Mouse (Mus musculus) kidney, embryonic 14.5 days (tissue): Measurements from ENCODE around the gene Fam161a. TPM values are rescaled to one million over a fixed set of nuclear protein-coding genes. Genes with fewer than 3 reads are reported as not detected.

Experiments used
- ATAC-seq: fragments of 200-750 bp; cut with Nextera tagmentation; 2 replicates; pipeline ENCODE4 v1.8.0; 2017; ENCODE audit warnings: moderate number of reproducible peaks, mild to moderate bottlenecking, moderate TSS enrichment, moderate library complexity; ENCODE audit not compliant: low FRiP score, low TSS enrichment
- H3K27ac ChIP-seq: fragments of 300-500 bp; sonication (generic); 2 replicates; pipeline ENCODE4 v1.5.1; 2014; ENCODE audit warnings: low read depth, mild to moderate bottlenecking, low read length, moderate library complexity, mixed read lengths
- H3K27me3 ChIP-seq: fragments of 300-500 bp; sonication (generic); 2 replicates; pipeline ENCODE4 v1.6.1; 2014; ENCODE audit warnings: mild to moderate bottlenecking, low read length; ENCODE audit not compliant: control insufficient read depth, insufficient read depth
- H3K36me3 ChIP-seq: fragments of 300-500 bp; sonication (generic); 2 replicates; pipeline ENCODE4 v1.6.1; 2014; ENCODE audit warnings: low read length, mixed read lengths; ENCODE audit not compliant: control insufficient read depth, insufficient read depth
- H3K4me1 ChIP-seq: fragments of 300-500 bp; sonication (generic); 2 replicates; pipeline ENCODE4 v1.6.1; 2014; ENCODE audit warnings: low read length, mixed read lengths; ENCODE audit not compliant: control insufficient read depth, insufficient read depth
- H3K4me2 ChIP-seq: fragments of 300-500 bp; sonication (generic); replicated peaks from 2 replicates; pipeline ENCODE4 v1.6.1; 2014; ENCODE audit warnings: low read depth, mild to moderate bottlenecking, low read length
- H3K4me3 ChIP-seq: fragments of 300-500 bp; sonication (generic); 2 replicates; pipeline ENCODE4 v1.5.1; 2014; ENCODE audit warnings: mild to moderate bottlenecking, low read length
- H3K9ac ChIP-seq: fragments of 300-500 bp; sonication (generic); 2 replicates; pipeline ENCODE4 v1.6.1; 2014; ENCODE audit warnings: low read depth, mild to moderate bottlenecking, low read length, moderate library complexity
- H3K9me3 ChIP-seq: fragments of 300-500 bp; sonication (generic); 2 replicates; pipeline ENCODE4 v1.6.1; 2016; ENCODE audit warnings: low read length; ENCODE audit not compliant: control insufficient read depth
- WGBS: fragments of 180-500 bp; shearing (Covaris S2); extraction: QIAGEN DNeasy Blood & Tissue Kit; methylation state at CpG from one replicate; pipeline ENCODE4 v1.1.7; 2014; 5-methylcytosine and 5-hydroxymethylcytosine counted together
- polyA plus RNA-seq: library from polyadenylated mRNA; unstranded; fragments of >200 nt; fragmentation: Nextera tagmentation; extraction: Ambion mirVana; gene quantifications from 2 replicates; pipeline ENCODE4 v1.2.1, GENCODE M21; 2014

The Fam161a gene
- polyA plus RNA-seq, 1 experiment from 2014 or later = 2.3 TPM

DNA sequence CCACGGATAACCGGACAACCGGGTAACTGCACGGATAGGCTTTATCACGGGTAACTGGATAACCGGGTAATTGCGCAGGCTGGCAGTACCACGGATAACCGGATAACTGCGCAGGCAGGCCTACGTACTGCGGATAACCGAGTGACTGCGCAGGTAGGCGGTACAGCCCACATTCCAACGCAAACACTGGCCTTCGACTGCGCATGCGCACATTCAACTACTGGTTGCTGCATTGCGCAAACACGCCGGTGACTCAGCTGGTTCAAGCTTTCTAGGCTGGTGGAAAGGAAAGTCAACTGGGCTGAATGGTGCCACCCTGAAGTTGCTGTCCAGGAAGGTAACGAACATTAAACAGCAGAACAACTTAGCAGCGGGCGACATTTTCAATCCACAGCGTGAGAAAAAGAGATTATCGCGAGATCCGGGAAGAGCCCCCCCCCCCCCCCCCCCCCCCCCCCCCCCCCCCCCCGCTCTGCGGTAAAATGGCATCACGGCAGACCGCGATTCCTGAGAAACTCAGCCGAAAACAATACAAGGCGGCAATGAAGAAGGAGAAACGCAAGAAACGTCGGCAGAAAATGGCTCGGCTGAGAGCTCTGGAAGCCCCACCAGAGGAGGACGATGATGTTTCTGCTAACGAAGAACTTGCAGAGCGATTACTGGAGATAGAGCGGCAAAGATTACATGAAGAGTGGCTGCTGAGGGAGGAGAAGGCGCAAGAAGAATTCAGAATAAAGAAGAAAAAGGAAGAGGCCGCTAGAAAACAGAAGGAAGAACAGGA is 34.4 kb upstream of the Fam161a start:
- Histone ChIP-seq H3K9me3 (peaks cover 25% of the 10 kb centered on the region), H3K27ac (no peak overlapping the region), H3K4me3 (peak overlapping the region; percentile 45), H3K4me1 (no peaks in the 10 kb centered on the region), H3K9ac (peak overlapping the region; percentile 63), H3K27me3 (no peaks in the 10 kb centered on the region), H3K4me2 (peak overlapping the region; percentile 74), H3K36me3 (peaks cover 9% of the 10 kb centered on the region)
- WGBS = 54% methylated on average over 43 of the region's 46 CpGs
- peak; percentile 81 for ATAC-seq

DNA sequence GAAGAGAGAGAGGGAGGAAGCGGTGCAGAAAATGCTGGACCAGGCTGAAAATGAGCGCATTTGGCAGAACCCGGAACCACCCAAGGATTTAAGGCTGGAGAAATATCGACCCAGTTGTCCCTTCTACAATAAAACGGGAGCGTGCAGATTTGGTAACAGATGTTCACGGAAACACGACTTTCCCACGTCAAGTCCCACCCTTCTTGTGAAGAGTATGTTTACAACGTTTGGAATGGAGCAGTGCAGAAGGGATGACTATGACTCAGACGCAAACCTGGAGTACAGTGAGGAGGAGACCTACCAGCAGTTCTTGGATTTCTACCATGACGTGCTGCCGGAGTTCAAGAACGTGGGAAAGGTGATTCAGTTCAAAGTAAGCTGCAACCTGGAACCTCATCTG is 33.7 kb upstream of the Fam161a start:
- peak overlapping the region; percentile 63; the same call in 1 of the 2 replicates for H3K9ac ChIP-seq
- 47% methylated on average over 14 of the region's 14 CpGs for WGBS
- no peaks in the 10 kb centered on the region for H3K4me1 ChIP-seq
- H3K4me3 ChIP-seq = peak overlapping the region; percentile 45
- peak overlapping the region; percentile 59 for H3K4me2 ChIP-seq
- H3K36me3 ChIP-seq = peaks cover 14% of the 10 kb centered on the region
- ATAC-seq = no peak
- H3K27ac ChIP-seq = no peak overlapping the region
- H3K9me3 ChIP-seq = peaks cover 25% of the 10 kb centered on the region
- H3K27me3 ChIP-seq = no peaks in the 10 kb centered on the region

DNA sequence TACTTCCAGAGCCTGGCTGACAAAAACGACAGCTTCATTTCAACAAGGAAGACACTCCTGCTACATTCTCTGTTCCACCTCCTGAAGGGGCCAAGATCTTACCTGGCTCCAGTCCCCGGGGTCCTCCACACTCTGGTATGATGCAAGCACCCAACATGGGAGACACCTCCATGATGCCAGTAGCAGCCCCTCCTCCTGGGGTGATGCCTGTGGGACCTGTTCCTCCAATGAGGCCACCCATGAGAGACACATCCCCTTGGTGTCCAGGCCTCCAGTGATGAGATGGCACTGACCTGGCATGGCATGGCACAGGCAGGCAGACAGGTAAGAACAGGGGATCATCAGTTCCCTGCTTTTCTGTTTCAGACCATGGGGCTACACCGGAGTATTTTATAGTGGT is 29.1 kb upstream of the Fam161a start:
- H3K4me2 ChIP-seq = no peak overlapping the region
- no peak for ATAC-seq
- 96% methylated on average over 3 of the region's 3 CpGs for WGBS

DNA sequence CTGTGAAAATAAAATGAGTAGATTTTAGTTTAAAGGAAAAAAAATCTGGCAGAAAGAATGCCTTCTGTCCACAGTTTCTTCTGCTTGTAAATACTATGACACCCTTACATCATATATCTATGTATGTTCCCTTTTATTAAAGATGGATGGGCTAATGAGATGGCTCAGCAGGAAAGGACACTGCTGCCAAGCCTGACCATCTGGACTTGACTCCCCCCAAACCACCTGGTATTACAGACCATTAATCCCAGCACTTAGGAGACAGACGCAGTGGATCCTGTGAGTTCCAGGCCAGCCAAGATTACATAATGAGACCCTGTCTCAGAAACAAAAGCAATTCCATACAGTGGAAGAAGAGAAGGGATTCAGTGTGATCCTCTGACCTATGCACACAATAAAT is 28.6 kb upstream of the Fam161a start:
- Histone ChIP-seq H3K36me3 (peaks cover 14% of the 10 kb centered on the region), H3K4me2 (no peak overlapping the region), H3K4me1 (peaks cover 7% of the 10 kb centered on the region), H3K27ac (no peak overlapping the region), H3K27me3 (no peaks in the 10 kb centered on the region), H3K4me3 (no peak overlapping the region), H3K9ac (no peak overlapping the region), H3K9me3 (peaks cover 4% of the 10 kb centered on the region)
- no peak for ATAC-seq
- 56% methylated on average over 1 of the region's 1 CpGs for WGBS

More for the DNA sequence above, 29.1 kb upstream of the Fam161a start:
- Histone ChIP-seq H3K4me1 (peaks cover 7% of the 10 kb centered on the region), H3K36me3 (peaks cover 14% of the 10 kb centered on the region), H3K27me3 (no peaks in the 10 kb centered on the region), H3K4me3 (no peak overlapping the region), H3K27ac (no peak overlapping the region), H3K9ac (no peak overlapping the region), H3K9me3 (peaks cover 9% of the 10 kb centered on the region)

DNA sequence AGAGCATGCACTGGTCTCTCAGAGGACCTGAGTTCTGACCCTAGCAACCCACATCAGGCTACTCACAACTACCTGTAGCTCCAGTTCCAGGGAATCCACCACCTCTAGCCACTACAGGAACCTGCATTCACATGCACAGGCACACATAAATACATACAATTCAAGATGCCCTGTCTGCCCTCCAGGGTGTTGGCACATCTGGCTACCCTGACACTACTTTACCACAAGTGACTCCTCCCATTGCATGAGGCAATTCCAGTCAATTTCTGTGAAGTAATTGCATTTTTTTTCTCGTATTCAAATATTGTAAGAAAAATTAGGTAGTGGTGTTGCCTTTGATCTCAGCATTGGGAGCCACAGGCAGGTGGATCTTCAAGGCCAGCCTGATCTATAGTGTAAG is 28.1 kb upstream of the Fam161a start:
- ATAC-seq = no peak
- Histone ChIP-seq H3K27me3 (no peaks in the 10 kb centered on the region), H3K27ac (no peak overlapping the region), H3K4me1 (peaks cover 7% of the 10 kb centered on the region), H3K4me2 (no peak overlapping the region), H3K4me3 (no peak overlapping the region), H3K36me3 (peaks cover 14% of the 10 kb centered on the region), H3K9ac (no peak overlapping the region), H3K9me3 (no peaks in the 10 kb centered on the region)
- WGBS = 82% methylated on average over 1 of the region's 1 CpGs

DNA sequence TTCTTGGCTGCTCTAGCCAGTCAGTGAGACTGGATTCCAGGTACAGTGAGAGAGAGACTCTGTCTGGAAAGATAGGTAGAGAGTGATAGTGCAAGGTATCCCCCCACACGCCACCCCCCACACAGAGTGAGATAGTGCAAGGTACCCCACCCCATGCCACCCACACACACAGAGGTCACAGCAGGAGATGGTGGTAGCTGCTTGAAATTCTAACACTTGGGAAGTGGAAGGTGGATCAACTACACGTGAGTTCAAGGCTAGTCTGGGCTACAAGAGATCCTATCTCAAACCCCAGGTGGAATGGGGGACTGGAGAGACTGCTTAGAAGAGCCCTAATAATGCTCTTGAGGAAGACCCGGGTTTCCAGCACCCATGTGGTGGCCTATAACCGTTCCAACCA is 26.3 kb upstream of the Fam161a start:
- WGBS = 29% methylated on average over 4 of the region's 4 CpGs
- no peak overlapping the region for H3K27ac ChIP-seq
- peak overlapping the region; percentile 63 for H3K4me3 ChIP-seq
- no peaks in the 10 kb centered on the region for H3K27me3 ChIP-seq
- H3K4me2 ChIP-seq = peak overlapping the region; percentile 71
- H3K9ac ChIP-seq = peak overlapping the region; percentile 78; the same call in 1 of the 2 replicates
- ATAC-seq = no peak
- H3K4me1 ChIP-seq = peaks cover 7% of the 10 kb centered on the region
- H3K9me3 ChIP-seq = no peaks in the 10 kb centered on the region
- peaks cover 14% of the 10 kb centered on the region for H3K36me3 ChIP-seq

DNA sequence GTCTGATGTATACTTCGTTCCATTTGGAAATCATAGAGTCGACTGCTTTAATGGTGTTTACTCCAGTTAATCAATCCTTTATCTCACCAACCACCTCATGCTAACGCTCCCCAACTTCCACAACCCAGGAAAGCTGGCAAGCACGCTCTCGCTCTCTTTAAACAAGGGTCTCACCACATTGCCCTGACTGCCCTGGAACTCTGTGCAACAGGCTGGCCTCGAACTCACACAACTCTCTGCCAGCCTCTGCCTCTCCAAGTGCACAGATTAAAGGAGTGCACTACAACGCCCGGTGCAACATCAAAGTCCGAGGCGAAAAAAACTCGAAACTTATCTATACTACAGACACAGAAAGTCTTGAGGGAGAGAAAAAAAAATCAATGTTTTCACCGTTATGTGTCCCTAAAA is 25.8 kb upstream of the Fam161a start:
- Histone ChIP-seq H3K27ac (peak overlapping the region; percentile 94), H3K9me3 (no peaks in the 10 kb centered on the region), H3K4me1 (peaks cover 7% of the 10 kb centered on the region), H3K27me3 (no peaks in the 10 kb centered on the region), H3K9ac (peak overlapping the region; percentile 78), H3K4me2 (peak overlapping the region; percentile 71), H3K4me3 (peak overlapping the region; percentile 63), H3K36me3 (peaks cover 12% of the 10 kb centered on the region)
- WGBS = 2% methylated on average over 12 of the region's 12 CpGs
- peak; percentile 32 for ATAC-seq

DNA sequence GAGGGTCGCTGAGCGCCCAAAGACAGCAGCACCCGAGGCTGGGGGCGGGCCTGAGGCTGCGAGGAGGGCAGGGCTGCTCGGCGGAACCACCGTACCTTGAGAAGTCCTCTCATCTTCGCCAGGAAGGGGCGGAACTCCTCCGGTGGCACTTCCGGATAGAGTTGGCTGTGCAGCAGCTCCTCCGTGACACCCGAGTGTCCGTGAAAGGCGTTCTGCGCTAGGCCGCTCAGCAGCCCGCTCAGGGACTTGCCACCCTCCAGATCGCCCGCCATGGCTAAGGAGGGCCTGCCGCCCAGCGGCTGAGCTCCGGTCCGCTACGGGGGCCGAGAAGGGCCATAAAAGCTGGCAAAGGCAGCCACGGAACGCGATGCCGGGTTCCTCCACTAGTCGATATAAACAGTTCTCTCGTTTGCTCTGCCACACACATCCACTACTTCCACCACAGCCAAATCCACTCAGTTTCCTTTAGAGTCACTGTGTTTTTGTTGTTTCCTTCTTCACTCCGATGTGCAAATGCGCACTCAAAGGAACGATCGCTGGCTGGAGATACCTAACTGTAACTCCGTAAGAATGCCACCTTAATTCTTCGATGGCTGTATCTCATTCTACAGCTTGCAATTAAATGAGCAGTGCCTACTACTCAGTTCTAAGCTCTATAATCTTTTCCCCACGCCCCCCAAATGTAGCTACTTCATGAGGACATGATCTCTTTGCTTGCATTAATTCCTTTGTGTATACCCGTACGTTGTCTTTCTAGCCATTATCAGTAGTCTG is 25.2 kb upstream of the Fam161a start, which contains the start of the genes Gm28048 and Commd1:
Gene Gm28048 (minus strand): TSS at position 107 of the 774 bp plus-strand sequence.
Gene Commd1 (minus strand): TSS at position 399 of the 774 bp plus-strand sequence.
- whole genome bisulfite sequencing = 4% methylated on average over 42 of the region's 42 CpGs
- H3K36me3 ChIP-seq = peaks cover 7% of the 10 kb centered on the region; the same call in 1 of the 2 replicates
- ATAC-seq = peak; percentile 96
- H3K4me3 ChIP-seq = peak within 1 kb of the TSS; percentile 63
- H3K9ac ChIP-seq = peak within 1 kb of the TSS; percentile 78
- peaks cover 7% of the 10 kb centered on the region for H3K4me1 ChIP-seq
- H3K27ac ChIP-seq = peak within 1 kb of the TSS; percentile 94
- no peaks in the 10 kb centered on the region for H3K27me3 ChIP-seq
- peak within 1 kb of the TSS; percentile 71 for H3K4me2 ChIP-seq
- H3K9me3 ChIP-seq = no peaks in the 10 kb centered on the region
